Mouse (Mus musculus) liver, embryonic 13.5 days (tissue): ENCODE results near the gene P2ry6. TPM values are rescaled to one million over a fixed set of nuclear protein-coding genes. Genes with fewer than 3 reads are reported as not detected.

Experiments
- ATAC-seq: fragments of 200-750 bp; cut with Nextera tagmentation; 2 replicates; pipeline ENCODE4 v1.8.0; 2017; ENCODE audit warnings: low read depth, mild to moderate bottlenecking, moderate number of reproducible peaks, moderate library complexity
- DNase-seq: peaks from one replicate; pipeline ENCODE4 v3.0.0; 2022
- H3K27ac ChIP-seq: fragments of 300-500 bp; sonication (generic); 2 replicates; pipeline ENCODE4 v1.5.1; 2015; ENCODE audit warnings: moderate library complexity, mild to moderate bottlenecking, inconsistent platforms
- H3K27me3 ChIP-seq: fragments of 300-500 bp; sonication (generic); 2 replicates; pipeline ENCODE4 v1.6.1; 2015; ENCODE audit warnings: mild to moderate bottlenecking, inconsistent platforms
- H3K36me3 ChIP-seq: fragments of 300-500 bp; sonication (generic); 2 replicates; pipeline ENCODE4 v1.6.1; 2015; ENCODE audit warnings: mild to moderate bottlenecking, inconsistent platforms
- H3K4me1 ChIP-seq: fragments of 300-500 bp; sonication (generic); replicated peaks from 2 replicates; pipeline ENCODE4 v1.6.1; 2015; ENCODE audit warnings: inconsistent platforms
- H3K4me2 ChIP-seq: fragments of 300-500 bp; sonication (generic); 2 replicates; pipeline ENCODE4 v1.6.1; 2015; ENCODE audit warnings: inconsistent platforms, mild to moderate bottlenecking, moderate library complexity
- H3K4me3 ChIP-seq: fragments of 300-500 bp; sonication (generic); replicated peaks from 2 replicates; pipeline ENCODE4 v1.5.1; 2015; ENCODE audit warnings: mild to moderate bottlenecking, inconsistent platforms
- H3K9ac ChIP-seq: fragments of 300-500 bp; sonication (generic); 2 replicates; pipeline ENCODE4 v1.6.1; 2015; ENCODE audit warnings: mild to moderate bottlenecking, inconsistent platforms
- H3K9me3 ChIP-seq: fragments of 300-500 bp; sonication (generic); replicated peaks from 2 replicates; pipeline ENCODE4 v1.6.1; 2016; ENCODE audit warnings: inconsistent platforms
- WGBS: fragments of 180-500 bp; shearing (Covaris S2); methylation state at CpG from one replicate; pipeline ENCODE4 v1.1.7; 2015; ENCODE audit not compliant: insufficient replicate concordance; 5-methylcytosine and 5-hydroxymethylcytosine counted together
- polyA plus RNA-seq: library from polyadenylated mRNA; unstranded; fragments of >200 nt; fragmentation: Nextera tagmentation; extraction: Ambion mirVana; gene quantifications from 2 replicates; pipeline ENCODE4 v1.2.1, GENCODE M21; 2015

Gene P2ry6
- polyA plus RNA-seq = 2.7 and 3.2 TPM in 2 replicates

DNA sequence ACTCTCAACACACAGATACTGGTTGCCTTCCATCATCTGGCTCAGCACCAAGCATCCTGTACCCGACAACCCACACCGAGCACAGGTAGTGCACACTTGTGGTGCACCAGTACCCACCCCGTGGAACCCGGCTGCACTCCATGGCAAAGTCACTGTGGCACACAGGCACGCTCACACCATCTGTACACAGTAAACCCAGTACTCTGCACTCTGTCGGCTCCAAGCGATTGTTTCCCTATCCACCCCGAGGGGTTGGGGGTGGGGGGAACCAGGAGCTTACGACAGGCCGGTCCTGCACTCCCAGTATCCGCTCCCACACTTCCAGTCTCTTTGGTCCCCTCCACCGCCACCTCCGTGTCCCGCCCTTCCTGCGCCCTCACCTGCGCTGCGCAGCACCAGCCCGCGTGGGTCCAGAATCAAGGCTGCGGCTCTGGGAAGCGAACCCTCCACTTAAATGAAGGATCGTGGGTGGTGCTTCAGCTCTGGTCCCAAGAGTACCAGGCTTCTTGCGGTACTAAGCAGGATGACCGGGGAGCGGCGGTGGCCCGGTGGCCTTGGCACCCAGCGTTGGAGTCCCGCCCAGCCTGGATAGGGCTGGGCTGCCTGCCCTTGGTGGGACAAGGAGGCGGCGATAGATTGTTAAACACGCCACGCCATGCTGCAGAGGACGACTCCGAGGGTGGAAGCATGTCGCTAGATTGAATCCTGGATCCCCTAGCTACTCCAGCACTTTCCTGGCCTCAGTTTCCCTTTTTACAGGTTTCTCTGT, at the start of gene P2ry6:
Gene P2ry6 (minus strand): TSS at position 515 of the 769 bp plus-strand sequence.
- peak within 1 kb of the TSS; percentile 61 for H3K4me2 ChIP-seq
- WGBS = 8% methylated on average over 36 of the region's 36 CpGs
- ATAC-seq = no peak
- no peaks in the 10 kb centered on the region for H3K9me3 ChIP-seq
- H3K27me3 ChIP-seq = peaks cover 36% of the 10 kb centered on the region
- H3K27ac ChIP-seq = no peak within 1 kb of the TSS
- no peaks in the 10 kb centered on the region for H3K36me3 ChIP-seq
- no peak for DNase-seq
- peaks cover 22% of the 10 kb centered on the region for H3K4me1 ChIP-seq
- H3K9ac ChIP-seq = no peak within 1 kb of the TSS
- peak within 1 kb of the TSS; percentile 36 for H3K4me3 ChIP-seq

DNA sequence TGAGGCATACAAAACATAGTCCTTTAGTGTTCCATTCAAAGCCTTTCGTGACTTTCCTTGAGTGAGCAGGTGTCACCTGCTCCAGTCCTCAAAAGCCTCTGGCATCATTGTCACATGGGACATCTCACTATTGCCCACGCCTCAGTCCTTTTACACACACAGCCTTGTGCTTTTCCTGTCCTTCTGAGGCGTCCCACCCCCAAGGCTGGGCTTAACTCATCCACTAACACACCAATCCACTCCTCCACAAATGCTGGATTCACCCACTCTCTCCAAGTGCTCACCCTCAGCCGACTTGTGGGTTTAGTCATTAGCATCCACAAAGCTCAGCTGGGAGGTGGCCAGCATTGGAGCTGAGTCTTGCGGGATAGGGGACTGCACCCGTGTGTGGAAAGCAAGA, 43.0 kb upstream of the P2ry6 start:
- Histone ChIP-seq H3K9ac (no peak overlapping the region), H3K4me2 (no peak overlapping the region), H3K9me3 (no peaks in the 10 kb centered on the region), H3K4me1 (peaks cover 5% of the 10 kb centered on the region), H3K27me3 (peaks cover 27% of the 10 kb centered on the region), H3K4me3 (no peak overlapping the region), H3K27ac (no peak overlapping the region), H3K36me3 (no peaks in the 10 kb centered on the region)
- WGBS = 54% methylated on average over 6 of the region's 6 CpGs
- no peak for ATAC-seq
- no peak for DNase-seq

DNA sequence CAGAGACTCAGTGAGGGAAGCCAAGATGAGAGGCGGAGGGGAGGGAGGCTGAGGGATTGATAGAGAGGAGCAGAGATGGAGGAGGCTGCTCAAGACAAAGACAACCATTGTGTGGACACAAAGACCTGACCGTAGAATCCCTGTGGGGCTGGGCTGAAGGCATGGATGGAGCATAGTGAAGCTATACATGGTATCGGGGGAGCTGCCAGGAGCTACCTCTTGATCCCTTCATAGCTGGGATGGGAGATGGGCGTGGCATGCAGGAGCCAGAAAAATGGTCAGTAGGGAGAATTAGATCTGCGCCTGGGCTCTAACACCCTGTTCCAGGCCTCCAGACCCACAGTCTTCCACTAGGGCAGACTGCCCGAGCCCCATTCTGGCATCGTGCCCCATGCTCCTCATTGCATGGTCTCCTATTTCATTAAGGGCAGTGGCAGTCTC, 42.6 kb upstream of the P2ry6 start:
- no peak for DNase-seq
- 61% methylated on average over 7 of the region's 7 CpGs for WGBS
- H3K9ac ChIP-seq = no peak overlapping the region
- H3K4me2 ChIP-seq = no peak overlapping the region
- no peak overlapping the region for H3K4me3 ChIP-seq
- no peak overlapping the region for H3K27ac ChIP-seq
- peaks cover 31% of the 10 kb centered on the region for H3K27me3 ChIP-seq
- no peak for ATAC-seq
- no peaks in the 10 kb centered on the region for H3K36me3 ChIP-seq
- peaks cover 9% of the 10 kb centered on the region for H3K4me1 ChIP-seq
- no peaks in the 10 kb centered on the region for H3K9me3 ChIP-seq

DNA sequence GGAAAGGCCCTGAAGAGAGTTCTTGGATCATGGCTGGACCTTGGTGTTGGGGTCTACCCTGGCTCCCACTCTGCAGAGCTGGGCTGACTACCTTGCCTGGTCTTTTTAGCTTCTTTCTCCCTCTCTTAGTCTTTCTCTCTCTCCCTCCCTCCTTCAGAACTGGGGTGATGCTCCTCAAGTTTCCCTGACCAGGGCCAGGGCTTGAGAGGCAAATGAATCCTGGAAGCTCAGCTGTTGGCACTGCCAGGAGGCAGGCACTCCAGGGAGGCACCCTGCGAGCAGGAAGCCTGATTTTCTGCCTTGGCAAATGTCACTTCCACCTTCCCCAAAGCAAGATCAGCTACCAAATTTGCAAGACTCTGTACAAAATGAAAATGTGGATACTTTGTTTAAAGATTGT, 40.5 kb upstream of the P2ry6 start:
- Histone ChIP-seq H3K9me3 (no peaks in the 10 kb centered on the region), H3K9ac (no peak overlapping the region), H3K36me3 (no peaks in the 10 kb centered on the region), H3K4me3 (no peak overlapping the region), H3K4me2 (no peak overlapping the region), H3K4me1 (peaks cover 17% of the 10 kb centered on the region), H3K27me3 (peaks cover 52% of the 10 kb centered on the region), H3K27ac (no peak overlapping the region)
- DNase-seq (no peak), ATAC-seq (no peak)
- WGBS = 60% methylated on average over 1 of the region's 1 CpGs

DNA sequence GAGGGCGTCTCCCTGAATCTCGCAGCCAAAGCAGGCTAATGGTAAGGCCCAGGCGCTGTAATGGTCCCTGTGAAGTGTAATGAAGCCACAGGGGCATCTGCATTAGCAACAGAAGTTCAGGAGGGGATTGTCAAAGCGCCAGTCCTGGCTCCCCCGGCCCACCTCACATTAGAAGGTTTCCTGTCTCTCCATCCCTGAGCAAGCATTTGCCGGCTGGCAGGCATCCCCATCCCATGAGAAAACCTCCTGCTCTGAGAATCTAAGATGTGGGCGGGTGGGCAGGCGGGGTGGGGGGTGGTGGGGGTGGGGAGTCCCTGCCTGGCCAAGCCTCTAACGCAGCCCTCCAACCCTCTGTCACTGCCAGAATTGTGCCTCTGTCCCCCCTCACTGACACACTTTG, 39.6 kb upstream of the P2ry6 start:
- peaks cover 59% of the 10 kb centered on the region for H3K27me3 ChIP-seq
- ATAC-seq = no peak

DNA sequence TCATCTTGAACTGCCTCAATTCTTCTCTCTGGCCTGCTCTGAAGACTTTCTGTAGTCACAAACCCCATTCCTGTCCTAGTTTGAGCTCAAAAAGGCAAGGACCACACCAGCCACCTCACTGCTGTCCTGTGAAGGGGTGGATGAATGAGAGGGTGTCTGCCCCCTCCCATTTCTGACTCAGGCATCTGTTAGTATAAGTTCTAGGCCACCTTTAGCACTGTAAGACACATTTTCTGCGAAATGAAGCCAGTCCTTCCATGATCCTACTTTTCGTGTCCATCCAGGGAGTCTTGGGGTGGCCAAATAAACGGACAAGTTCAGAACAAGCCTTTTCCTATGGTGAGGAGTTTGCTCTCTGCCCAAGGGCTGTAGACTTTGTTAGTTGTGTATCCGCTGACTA, 38.1 kb upstream of the P2ry6 start, which contains the start of gene P2ry2:
Gene P2ry2 (minus strand): TSS at position 326 of the 400 bp plus-strand sequence.
- peak within 1 kb of the TSS; percentile 43 for H3K9ac ChIP-seq
- peak within 1 kb of the TSS; percentile 73 for H3K4me2 ChIP-seq
- peaks cover 67% of the 10 kb centered on the region for H3K27me3 ChIP-seq
- ATAC-seq (no peak), DNase-seq (no peak)
- peak within 1 kb of the TSS; percentile 54 for H3K4me3 ChIP-seq
- no peaks in the 10 kb centered on the region for H3K36me3 ChIP-seq
- H3K9me3 ChIP-seq = no peaks in the 10 kb centered on the region
- H3K27ac ChIP-seq = no peak within 1 kb of the TSS
- peaks cover 17% of the 10 kb centered on the region for H3K4me1 ChIP-seq
- WGBS = 56% methylated on average over 4 of the region's 4 CpGs

More for the DNA sequence above, 39.6 kb upstream of the P2ry6 start:
- H3K36me3 ChIP-seq = no peaks in the 10 kb centered on the region
- no peak overlapping the region for H3K4me2 ChIP-seq
- no peak overlapping the region for H3K4me3 ChIP-seq
- H3K9me3 ChIP-seq = no peaks in the 10 kb centered on the region
- no peak overlapping the region for H3K9ac ChIP-seq
- DNase-seq = no peak
- H3K4me1 ChIP-seq = peaks cover 17% of the 10 kb centered on the region
- no peak overlapping the region for H3K27ac ChIP-seq
- 51% methylated on average over 9 of the region's 9 CpGs for WGBS

DNA sequence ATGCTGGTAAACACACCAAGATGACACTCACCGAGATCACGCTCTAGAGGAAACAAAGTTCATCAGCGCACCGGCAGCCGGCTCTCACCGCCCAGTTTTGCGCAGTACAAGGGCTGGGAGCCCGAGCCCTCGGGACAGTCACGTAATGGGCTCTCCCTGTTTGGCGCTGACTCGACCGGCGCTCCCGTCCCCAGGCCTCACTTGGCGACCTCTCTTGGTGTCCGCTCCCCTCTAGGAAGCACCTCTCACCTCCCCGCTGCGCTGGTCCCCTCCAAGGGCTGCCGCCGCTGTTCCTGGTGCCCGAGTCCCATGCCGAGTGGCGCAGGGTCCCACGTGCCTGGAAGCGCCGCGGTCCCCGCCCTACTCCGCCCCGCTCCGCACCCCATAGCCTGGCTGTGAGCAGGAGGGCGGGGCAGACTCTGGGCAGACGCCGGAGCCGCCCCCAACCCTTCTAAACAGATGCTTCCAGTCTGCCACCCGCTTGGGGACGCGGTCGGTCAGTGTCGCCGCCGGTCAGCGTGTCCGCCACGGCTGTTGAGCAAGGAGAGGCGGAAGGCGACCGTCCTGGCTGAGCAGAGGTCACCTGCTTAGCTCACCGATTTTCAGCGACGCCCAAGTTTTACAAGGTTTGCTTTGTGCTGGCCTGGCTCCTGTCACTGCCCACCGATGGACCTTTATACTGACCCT, 37.4 kb upstream of the P2ry6 start:
- peak overlapping the region; percentile 73 for H3K4me2 ChIP-seq
- peaks cover 17% of the 10 kb centered on the region for H3K4me1 ChIP-seq
- no peaks in the 10 kb centered on the region for H3K9me3 ChIP-seq
- DNase-seq (peak; percentile 57), ATAC-seq (peak; percentile 88)
- peaks cover 62% of the 10 kb centered on the region for H3K27me3 ChIP-seq
- peak overlapping the region; percentile 43 for H3K9ac ChIP-seq
- no peaks in the 10 kb centered on the region for H3K36me3 ChIP-seq
- WGBS = under 1% methylated on average over 53 of the region's 53 CpGs
- peak overlapping the region; percentile 54 for H3K4me3 ChIP-seq
- no peak overlapping the region for H3K27ac ChIP-seq

DNA sequence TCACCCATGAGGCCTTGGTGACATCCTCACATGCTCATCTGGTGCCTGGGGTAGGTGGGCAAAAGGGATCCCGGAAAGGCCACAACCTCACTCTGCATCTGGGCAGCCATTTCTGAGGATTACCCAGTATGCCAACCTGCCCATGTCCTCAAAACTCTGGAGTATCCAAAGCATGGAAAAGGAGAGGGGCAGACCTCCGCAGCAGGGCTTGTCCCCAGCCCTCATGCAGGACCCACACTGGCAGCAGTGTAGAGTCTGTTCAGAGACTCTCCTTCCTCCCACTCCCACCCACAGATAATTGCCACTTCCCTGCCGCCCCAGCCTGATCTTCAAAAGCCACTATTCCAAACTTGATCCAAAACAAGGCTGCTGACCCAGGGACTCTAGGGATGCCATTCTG, 36.3 kb upstream of the P2ry6 start:
- H3K4me3 ChIP-seq = 0 out of 2 replicates have a peak overlapping the region, but pooled peaks have one; percentile 54
- WGBS = 58% methylated on average over 3 of the region's 3 CpGs
- peak overlapping the region; percentile 14; the same call in 1 of the 2 replicates for H3K4me2 ChIP-seq
- H3K36me3 ChIP-seq = no peaks in the 10 kb centered on the region
- peaks cover 17% of the 10 kb centered on the region for H3K4me1 ChIP-seq
- H3K27me3 ChIP-seq = peaks cover 60% of the 10 kb centered on the region
- no peak overlapping the region for H3K9ac ChIP-seq
- H3K27ac ChIP-seq = no peak overlapping the region
- no peaks in the 10 kb centered on the region for H3K9me3 ChIP-seq
- no peak for DNase-seq
- ATAC-seq = no peak

DNA sequence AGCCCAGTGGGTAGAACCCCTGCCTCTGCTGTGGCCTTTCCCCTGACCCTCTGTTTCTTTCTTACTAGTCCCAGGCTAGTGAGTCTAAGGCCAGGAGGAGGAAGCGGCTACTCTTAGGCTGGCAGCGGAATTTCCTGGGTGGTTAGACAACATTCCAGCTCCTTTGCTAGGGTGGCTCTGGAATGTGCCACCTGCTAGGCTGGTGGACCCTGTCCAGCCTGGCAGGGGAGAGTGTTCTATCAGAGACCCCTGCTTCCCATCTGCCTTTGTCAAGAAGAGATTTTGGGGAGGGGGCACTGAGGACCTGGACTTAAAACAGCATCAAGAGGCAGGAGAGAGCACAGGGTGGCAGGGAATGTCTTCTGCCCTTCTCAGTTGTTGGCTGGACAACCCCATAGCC, 31.8 kb upstream of the P2ry6 start:
- Histone ChIP-seq H3K27me3 (peaks cover 27% of the 10 kb centered on the region), H3K4me3 (no peak overlapping the region), H3K36me3 (no peaks in the 10 kb centered on the region), H3K9ac (no peak overlapping the region), H3K4me2 (no peak overlapping the region), H3K9me3 (no peaks in the 10 kb centered on the region), H3K27ac (no peak overlapping the region), H3K4me1 (peaks cover 7% of the 10 kb centered on the region; the same call in 1 of the 2 replicates)
- DNase-seq = no peak
- WGBS = 68% methylated on average over 2 of the region's 2 CpGs
- ATAC-seq = no peak

DNA sequence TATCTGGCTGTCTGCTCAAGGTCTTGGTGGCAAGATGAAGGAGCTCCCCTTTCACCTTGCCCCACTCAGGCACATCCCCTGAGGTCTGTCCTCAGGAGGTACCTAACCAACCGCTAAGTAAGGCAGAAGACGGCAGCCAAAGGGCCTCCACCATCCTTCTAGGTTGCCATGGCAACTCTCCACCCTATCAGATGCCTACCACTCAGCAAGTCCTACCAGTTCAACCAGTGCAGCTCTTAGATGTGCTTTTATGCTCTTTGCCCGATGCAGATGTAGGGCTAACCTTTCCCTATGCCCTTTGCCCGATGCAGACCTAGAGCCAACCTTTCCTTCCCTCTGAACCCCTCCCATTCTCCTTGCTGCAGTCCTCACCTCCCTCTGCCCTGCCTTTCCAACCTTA, 30.7 kb upstream of the P2ry6 start:
- Histone ChIP-seq H3K27ac (no peak overlapping the region), H3K4me1 (peaks cover 7% of the 10 kb centered on the region; the same call in 1 of the 2 replicates), H3K9ac (no peak overlapping the region), H3K9me3 (no peaks in the 10 kb centered on the region), H3K4me3 (no peak overlapping the region), H3K36me3 (no peaks in the 10 kb centered on the region), H3K4me2 (no peak overlapping the region), H3K27me3 (peaks cover 16% of the 10 kb centered on the region)
- ATAC-seq (no peak), DNase-seq (no peak)
- 71% methylated on average over 4 of the region's 4 CpGs for WGBS

DNA sequence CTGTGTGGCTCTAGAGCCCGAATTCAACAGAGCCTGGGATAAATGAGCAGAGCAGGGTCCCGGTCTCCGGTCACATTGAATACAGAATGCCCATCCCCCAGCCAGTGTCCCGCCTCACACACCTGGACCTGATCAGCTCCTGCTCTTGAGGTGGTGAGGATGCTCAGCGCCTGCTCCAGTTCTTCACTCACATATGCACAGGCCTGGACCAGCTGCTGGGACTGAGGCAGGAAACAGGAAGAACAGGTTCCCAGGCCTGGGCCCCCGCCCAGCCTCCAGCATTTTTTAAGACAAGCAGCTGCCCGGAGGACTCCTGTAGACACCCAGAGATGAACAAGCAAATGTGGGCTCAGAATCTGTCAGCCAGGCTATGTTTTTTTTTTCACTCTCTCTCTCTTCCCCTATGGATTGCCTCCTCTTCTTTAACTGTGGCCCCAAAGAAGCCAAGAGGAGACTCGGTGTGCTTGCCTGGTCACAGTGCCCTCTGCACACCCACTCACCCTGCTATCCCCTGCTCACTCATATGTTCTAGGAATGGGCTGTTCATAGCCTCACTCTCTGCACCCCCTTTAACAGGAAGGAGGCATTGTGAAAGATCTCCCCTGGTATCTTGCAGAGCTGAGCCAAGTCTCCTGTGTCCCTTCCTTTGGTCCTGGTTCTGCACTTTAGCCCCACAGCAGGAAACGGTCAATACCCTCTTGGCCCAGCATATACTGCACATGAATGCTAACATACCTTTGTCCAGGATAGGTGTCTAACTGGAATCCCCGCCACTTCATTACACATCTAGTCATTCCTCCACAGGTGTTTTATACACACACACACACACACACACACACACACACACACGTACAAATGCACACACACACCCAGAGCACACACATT, 29.2 kb upstream of the P2ry6 start:
- Histone ChIP-seq H3K36me3 (no peaks in the 10 kb centered on the region), H3K4me1 (peaks cover 7% of the 10 kb centered on the region; the same call in 1 of the 2 replicates), H3K4me3 (no peak overlapping the region), H3K4me2 (no peak overlapping the region), H3K9me3 (no peaks in the 10 kb centered on the region), H3K27ac (no peak overlapping the region), H3K9ac (no peak overlapping the region), H3K27me3 (peaks cover 4% of the 10 kb centered on the region; the same call in 1 of the 2 replicates)
- ATAC-seq = no peak
- DNase-seq = no peak
- 63% methylated on average over 11 of the region's 11 CpGs for WGBS
